Mouse (Mus musculus) heart, postnatal 14 days (tissue): Measurements from ENCODE around the gene St6galnac6. TPM values are rescaled to one million over a fixed set of nuclear protein-coding genes. Genes with fewer than 3 reads are reported as not detected.
A peak's percentile ranks its signal among the peaks of the same experiment; 100 is the strongest.

Experiments
- DNase-seq, 2 experiments: peaks; one replicate each; pipeline ENCODE4 v3.0.0; 2021 to 2022
- intact Hi-C: fragments of 180-260 bp; cut with DNase I; formaldehyde crosslinking; loops from one replicate; pipeline ENCODE4 v1.15.1; 2025
- microRNA-seq, 2 experiments: library from miRNA; unstranded; fragments of <30 nt; microRNA quantifications; one replicate each; pipeline ENCODE4 v1.2.0; 2021 to 2022
- total RNA-seq, 2 experiments: library from RNA; stranded (reverse); gene quantifications; 2 replicates each; pipeline ENCODE4 v1.2.3; 2021

Gene St6galnac6
- total RNA-seq, 2 experiments from 2014 or later, result 97.9 to 104 TPM

GRCm38 (mm10) chr2:32661509-32662107 lies 62.1 kb downstream of the St6galnac6 start:
- peak in 1 of 2 experiments; percentile 47 for DNase-seq
- intact Hi-C loops, result no loop called here

GRCm38 (mm10) chr2:32662291-32662690 lies 62.8 kb downstream of the St6galnac6 start:
- DNase-seq, result no peak
- intact Hi-C loops, result no loop called here

GRCm38 (mm10) chr2:32665345-32665744 lies 65.8 kb downstream of the St6galnac6 start:
- no peak for DNase-seq
- intact Hi-C loops, result no loop called here

GRCm38 (mm10) chr2:32665853-32666252 lies 66.3 kb downstream of the St6galnac6 start:
- intact Hi-C loops, result no loop called here
- no peak for DNase-seq

GRCm38 (mm10) chr2:32667775-32668174 lies 68.3 kb downstream of the St6galnac6 start:
- intact Hi-C loops, result no loop called here
- no peak for DNase-seq

GRCm38 (mm10) chr2:32668176-32668575 lies 68.7 kb downstream of the St6galnac6 start:
- DNase-seq, result no peak
- intact Hi-C loops, result no loop called here

GRCm38 (mm10) chr2:32669876-32670275 lies 70.4 kb downstream of the St6galnac6 start:
- intact Hi-C loops, result no loop called here
- no peak for DNase-seq

Small RNA genes lying within 50 kb of the gene (microRNA-seq; reads per million reads assigned to microRNA genes)
- gene Mir1954, result 0 reads per million in 2 experiments

Other genes with a start within 250 kb of the St6galnac6 start
- 10 to 100 TPM; 32.2 to 36.5 TPM for gene Ciz1, start 247.4 kb upstream of the St6galnac6 start, total RNA-seq
- gene Dnm1, start 246.4 kb upstream of the St6galnac6 start, total RNA-seq, result 1 to 10 TPM; 9.1 TPM
- 10 to 100 TPM; 45.3 to 48.2 TPM for gene 1110008P14Rik, start 217.8 kb upstream of the St6galnac6 start, total RNA-seq
- gene Lcn2, start 211.5 kb upstream of the St6galnac6 start, total RNA-seq, result 1 to 10 TPM; 3.8 to 6.5 TPM
- 10 to 100 TPM; 65.0 to 75.7 TPM for gene Ptges2, start 203.8 kb upstream of the St6galnac6 start, total RNA-seq
- gene Naif1, start 149.3 kb upstream of the St6galnac6 start, total RNA-seq, result 1 to 10 TPM; 3.1 to 3.4 TPM
- gene Slc25a25, start 148.3 kb upstream of the St6galnac6 start, total RNA-seq, result 10 to 100 TPM in 1 of 2 experiments, 1 to 10 TPM in 1; 9.7 to 15.5 TPM
- 1 to 10 TPM; 8.6 to 9.7 TPM for gene Fam102a, start 64.4 kb upstream of the St6galnac6 start, total RNA-seq
- gene Dpm2, start 28.9 kb upstream of the St6galnac6 start, total RNA-seq, result 10 to 100 TPM; 21.4 to 22.7 TPM
- gene Pip5kl1, start 24.9 kb upstream of the St6galnac6 start, total RNA-seq, result not detected
- gene 9430097D07Rik, start 24.0 kb upstream of the St6galnac6 start, total RNA-seq, result not detected
- gene St6galnac4, start 12.6 kb upstream of the St6galnac6 start, total RNA-seq, result 10 to 100 TPM; 22.8 to 23.6 TPM
- 100 to 1,000 TPM; 595 to 617 TPM for gene Ak1, start 22.0 kb downstream of the St6galnac6 start, total RNA-seq
- 100 to 1,000 TPM; 148 to 162 TPM for gene Eng, start 46.9 kb downstream of the St6galnac6 start, total RNA-seq
- gene Fpgs, start 104.4 kb downstream of the St6galnac6 start, total RNA-seq, result 1 to 10 TPM; 6.0 to 7.4 TPM
- gene Cdk9, start 113.4 kb downstream of the St6galnac6 start, total RNA-seq, result 10 to 100 TPM; 30.7 to 31.3 TPM
- gene Sh2d3c, start 121.3 kb downstream of the St6galnac6 start, total RNA-seq, result 10 to 100 TPM; 37.4 to 39.4 TPM
- not detected for gene 6330409D20Rik, start 141.3 kb downstream of the St6galnac6 start, total RNA-seq
- gene Tor2a, start 157.5 kb downstream of the St6galnac6 start, total RNA-seq, result 10 to 100 TPM; 10.7 to 12.1 TPM
- gene Ttc16, start 175.9 kb downstream of the St6galnac6 start, total RNA-seq, result under 1 TPM; 0.07 to 0.24 TPM
- 1 to 10 TPM; 2.9 to 3.7 TPM for gene Ptrh1, start 176.1 kb downstream of the St6galnac6 start, total RNA-seq
- gene Cfap157, start 184.7 kb downstream of the St6galnac6 start, total RNA-seq, result under 1 TPM; 0.17 to 0.24 TPM
- 10 to 100 TPM; 19.5 to 22.7 TPM for gene Stxbp1, start 247.5 kb downstream of the St6galnac6 start, total RNA-seq